Mouse (Mus musculus) gastrocnemius, adult 18-20 months (tissue): ENCODE data around the gene Dlx6. TPM values are rescaled to one million over a fixed set of nuclear protein-coding genes. Genes with fewer than 3 reads are reported as not detected.

Experiments used
- DNase-seq: peaks from one replicate; pipeline ENCODE4 v3.0.0; 2021; ENCODE audit warnings: low spot score
- long read RNA-seq, 2 experiments: library from polyadenylated mRNA; stranded (forward); transcript quantifications; one replicate each; pipeline ENCODE4 v2.0.0; 2021
- total RNA-seq, 2 experiments: library from RNA; stranded (reverse); gene quantifications; 2 replicates each; pipeline ENCODE4 v1.2.3; 2021

The Dlx6 gene
- not detected for total RNA-seq
- long read RNA-seq, experiment 1, result 0 reads
- long read RNA-seq, experiment 2, result 0 reads

- DNase-seq, result no peak
Measured at GRCm38 (mm10) chr6:6863160-6863870, at the start of gene Dlx6. Gene Dlx6, plus strand, starts transcription at chr6:6863334.

GRCm38 (mm10) chr6:6816821-6817220 lies 46.3 kb upstream of the Dlx6 start:
- no peak for DNase-seq

GRCm38 (mm10) chr6:6818036-6818788 lies 44.9 kb upstream of the Dlx6 start:
- DNase-seq, result no peak

GRCm38 (mm10) chr6:6819134-6819533 lies 44.0 kb upstream of the Dlx6 start:
- DNase-seq, result no peak

- no peak for DNase-seq
Measured at GRCm38 (mm10) chr6:6825313-6825712, 37.8 kb upstream of the Dlx6 start.

GRCm38 (mm10) chr6:6826861-6827260 lies 36.3 kb upstream of the Dlx6 start:
- DNase-seq, result no peak

GRCm38 (mm10) chr6:6830446-6830845 lies 32.7 kb upstream of the Dlx6 start:
- DNase-seq, result no peak

GRCm38 (mm10) chr6:6833301-6833700 lies 29.8 kb upstream of the Dlx6 start:
- DNase-seq, result no peak

- no peak for DNase-seq
Measured at GRCm38 (mm10) chr6:6848541-6848940, 14.6 kb upstream of the Dlx6 start.

- no peak for DNase-seq
Measured at GRCm38 (mm10) chr6:6849744-6850143, 13.4 kb upstream of the Dlx6 start.

GRCm38 (mm10) chr6:6850324-6851060 lies 12.6 kb upstream of the Dlx6 start:
- DNase-seq, result no peak

GRCm38 (mm10) chr6:6851166-6851565 lies 12.0 kb upstream of the Dlx6 start:
- no peak for DNase-seq

- DNase-seq, result no peak
Measured at GRCm38 (mm10) chr6:6852944-6853343, 10.2 kb upstream of the Dlx6 start.

- no peak for DNase-seq
Measured at GRCm38 (mm10) chr6:6854176-6854575, 9.0 kb upstream of the Dlx6 start.

- DNase-seq, result no peak
Measured at GRCm38 (mm10) chr6:6854902-6855745, 8.0 kb upstream of the Dlx6 start.

GRCm38 (mm10) chr6:6855746-6856185 lies 7.4 kb upstream of the Dlx6 start:
- DNase-seq, result no peak

GRCm38 (mm10) chr6:6856316-6856715 lies 6.8 kb upstream of the Dlx6 start:
- DNase-seq, result no peak

GRCm38 (mm10) chr6:6856881-6857280 lies 6.3 kb upstream of the Dlx6 start:
- no peak for DNase-seq

- no peak for DNase-seq
Measured at GRCm38 (mm10) chr6:6857766-6858165, 5.4 kb upstream of the Dlx6 start.

- no peak for DNase-seq
Measured at GRCm38 (mm10) chr6:6858571-6858970, 4.6 kb upstream of the Dlx6 start.
